Comparison of ENCODE assay signal across 18 mouse cellular contexts in the genomic region with DNA sequence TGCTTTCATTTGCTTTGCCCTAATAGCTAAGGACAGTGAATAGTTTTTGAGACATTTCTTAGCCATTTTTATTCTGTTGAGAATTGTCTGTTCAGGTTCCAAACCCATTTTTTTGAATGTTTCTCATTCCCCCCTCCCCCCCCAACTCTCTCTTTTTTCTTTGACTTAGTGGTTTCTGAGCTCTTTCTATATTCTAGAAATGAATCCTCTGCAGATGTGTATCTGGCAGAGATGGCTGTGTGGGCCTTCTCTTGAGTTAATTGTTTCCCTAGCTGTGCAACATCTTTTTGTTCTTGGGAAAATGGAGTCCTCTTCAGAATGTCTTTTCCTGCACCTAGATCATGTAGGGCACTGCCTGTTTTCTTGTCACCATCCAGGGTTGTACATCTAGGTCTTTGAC.
"Had no signal": no experiment of that assay in that cellular context is flagged by ENCODE, and none has a peak within 500 bp of the region (broad histone marks: within the 10 kb centered on the region; RNA-seq: fewer than 3 reads in every experiment).

No protein-coding gene starts in this region.

- H3K4me3 ChIP-seq: kidney, embryonic 15.5 days; left cerebral cortex, adult 2 months; limb, embryonic 12.5 days; limb, embryonic 15.5 days; liver, embryonic 12.5 days; midbrain, embryonic 12.5 days; midbrain, embryonic 15.5 days; neural tube, embryonic 13.5 days had no signal

- H3K4me2 ChIP-seq: kidney, embryonic 15.5 days; limb, embryonic 12.5 days; limb, embryonic 15.5 days; liver, embryonic 12.5 days; midbrain, embryonic 12.5 days; midbrain, embryonic 15.5 days; neural tube, embryonic 13.5 days had no signal

- H3K27ac ChIP-seq: kidney, embryonic 15.5 days; left cerebral cortex, adult 2 months; limb, embryonic 12.5 days; limb, embryonic 15.5 days; liver, embryonic 12.5 days; midbrain, embryonic 12.5 days; midbrain, embryonic 15.5 days; neural tube, embryonic 13.5 days had no signal

- H3K9me3 ChIP-seq: kidney, embryonic 15.5 days; limb, embryonic 12.5 days; limb, embryonic 15.5 days; liver, embryonic 12.5 days; midbrain, embryonic 12.5 days; midbrain, embryonic 15.5 days had no signal

- H3K9ac ChIP-seq: kidney, embryonic 15.5 days; limb, embryonic 12.5 days; limb, embryonic 15.5 days; liver, embryonic 12.5 days; midbrain, embryonic 12.5 days; midbrain, embryonic 15.5 days; neural tube, embryonic 13.5 days had no signal

- ATAC-seq: liver, embryonic 12.5 days; midbrain, embryonic 15.5 days had no signal

- H3K27me3 ChIP-seq: kidney, embryonic 15.5 days; limb, embryonic 12.5 days; limb, embryonic 15.5 days; liver, embryonic 12.5 days; midbrain, embryonic 12.5 days; midbrain, embryonic 15.5 days; neural tube, embryonic 13.5 days had no signal

- DNase-seq: kidney, adult 2 months; kidney, postnatal 10 days; kidney, postnatal 36 days; layer of hippocampus, postnatal 36 days; lung, adult 2 months; lung, postnatal 14 days; lung, postnatal 4 days; retina, postnatal 1 day; thymus, adult 18-20 months; thymus, postnatal 36 days had no signal
